Mouse (Mus musculus): ENCODE data around the gene Fam131b.

- TF ChIP-seq CTCF (IDR thresholded peaks at IDR 0.05; ENCODE audit: borderline replicate concordance, control insufficient read depth, extremely low read depth, insufficient read depth, low read length, poor library complexity) (no peak), POLR2A (IDR thresholded peaks at IDR 0.05; ENCODE audit: control insufficient read depth, extremely low read depth, insufficient read depth, low read length, poor library complexity) (no peak)
These were observed 39.6 kb upstream of the Fam131b start for GRCm38 (mm10) chr6:42364066-42364465.
